Mouse (Mus musculus) liver, adult 2 months (tissue): Measurements from ENCODE around the gene Clec4e.

Experiments used
- CTCF ChIP-seq: fragments of 200-500 bp; IDR thresholded peaks from 2 replicates; pipeline ENCODE4 v1.5.1; 2011; ENCODE audit warnings: low read depth, low read length, control low read depth
- POLR2A ChIP-seq: fragments of 200-500 bp; IDR thresholded peaks from 2 replicates; pipeline ENCODE4 v1.6.1; 2011; ENCODE audit warnings: low read length, control low read depth; ENCODE audit not compliant: insufficient read depth; ENCODE audit errors: extremely low read depth

- TF ChIP-seq CTCF (no peak), POLR2A (no peak)
Measured at GRCm38 (mm10) chr6:123288931-123289330, 739 bp downstream of the Clec4e start.
